Mouse (Mus musculus): ENCODE results near the gene Glra3.

- TF ChIP-seq CTCF (IDR thresholded peaks at IDR 0.05; ENCODE audit: extremely low read depth, insufficient read length, insufficient replicate concordance, low read depth, low read length) (no peak), POLR2A (IDR thresholded peaks at IDR 0.05; ENCODE audit: low read depth, low read length) (no peak)
Measured at GRCm38 (mm10) chr8:55997859-55998258, 57.6 kb downstream of the Glra3 start.
